Mouse (Mus musculus): ENCODE measurements at regions not wholly inside any gene's neighbourhood (a gene's known extent, or its start where the extent isn't known, plus 50 kb on each side); places are given as distances from the start of the nearest gene placed in this dataset.

DNA sequence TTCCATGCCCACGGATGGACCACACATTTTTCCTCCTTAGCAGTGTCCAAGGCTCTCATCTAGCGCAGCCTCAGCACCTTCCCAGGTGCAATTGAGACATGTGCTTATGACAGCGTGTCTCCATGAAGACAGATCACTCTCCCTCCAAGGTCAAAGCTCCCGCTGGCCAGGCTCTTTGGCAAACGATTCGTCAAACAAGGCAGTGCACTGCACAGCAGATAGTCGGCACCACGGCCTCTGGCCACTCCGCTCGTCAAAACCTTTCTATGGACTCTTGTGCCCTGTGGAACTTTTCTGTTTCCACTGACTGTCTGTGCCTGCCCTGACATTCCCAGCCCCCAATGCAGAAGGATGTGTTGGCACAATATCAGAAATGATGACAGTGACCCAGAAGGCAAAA, 208.7 kb upstream of the N4bp1 start:
- no peak for TF ChIP-seq CTCF (IDR thresholded peaks at IDR 0.05; ENCODE audit: insufficient read depth, low read length)
- no peak for TF ChIP-seq POLR2A (IDR thresholded peaks at IDR 0.05; ENCODE audit: borderline replicate concordance, extremely low read depth, low read depth, low read length)

Data from lung, adult 2 months (tissue).